Mouse (Mus musculus): ENCODE measurements around the gene Fubp3. TPM values are rescaled to one million over a fixed set of nuclear protein-coding genes. Genes with fewer than 3 reads are reported as not detected.
"Not testable (repeated sequence)": the region's sequence is repeated elsewhere in the genome, so short reads cannot be mapped to it uniquely, and the experiment has no call there.

The Fubp3 gene
- total and polyA plus RNA-seq, 2 experiments from 2014 or later: 19.3 to 28.4 TPM

- Histone ChIP-seq H3K9me3 (replicated peaks; ENCODE audit: control insufficient read depth, low read length) (no peaks in the 10 kb centered on the region), H3K36me3 (replicated peaks; ENCODE audit: control insufficient read depth, insufficient read depth, low read length) (no peaks in the 10 kb centered on the region), H3K4me3 (ENCODE audit: low read depth, low read length) (no peak overlapping the region), H3K4me2 (ENCODE audit: low read depth, low read length) (no peak overlapping the region), H3K27ac (ENCODE audit: low read depth) (no peak overlapping the region), H3K27me3 (ENCODE audit: control insufficient read depth, insufficient read depth, low read length) (0 out of 2 replicates have a peak, but pooled peaks cover 2% of the 10 kb centered on the region), H3K9ac (replicated peaks; ENCODE audit: low read depth, low read length) (no peak overlapping the region), H3K4me1 (ENCODE audit: control insufficient read depth, insufficient read depth) (0 out of 2 replicates have a peak, but pooled peaks cover 4% of the 10 kb centered on the region)
- TF ChIP-seq CTCF (IDR thresholded peaks at IDR 0.05; ENCODE audit: low read depth): no peak
- TF ChIP-seq EP300 (IDR thresholded peaks at IDR 0.05; ENCODE audit: low read depth): no peak
- WGBS: 43% methylated on average over 5 of the region's 5 CpGs
- DNase-seq (ENCODE audit: low spot score) (no peak), ATAC-seq (ENCODE audit: insufficient read depth, low read depth) (no peak)
Observed at GRCm38 (mm10) chr2:31538745-31539144, 33.7 kb upstream of the Fubp3 start.

GRCm38 (mm10) chr2:31541581-31541980 lies 30.9 kb upstream of the Fubp3 start:
- Histone ChIP-seq H3K9me3 (replicated peaks; ENCODE audit: control insufficient read depth, low read length) (no peaks in the 10 kb centered on the region), H3K27me3 (ENCODE audit: control insufficient read depth, insufficient read depth, low read length) (0 out of 2 replicates have a peak, but pooled peaks cover 2% of the 10 kb centered on the region), H3K4me3 (ENCODE audit: low read depth, low read length) (no peak overlapping the region), H3K9ac (replicated peaks; ENCODE audit: low read depth, low read length) (no peak overlapping the region), H3K4me1 (ENCODE audit: control insufficient read depth, insufficient read depth) (0 out of 2 replicates have a peak, but pooled peaks cover 4% of the 10 kb centered on the region), H3K27ac (ENCODE audit: low read depth) (no peak overlapping the region), H3K36me3 (replicated peaks; ENCODE audit: control insufficient read depth, insufficient read depth, low read length) (no peaks in the 10 kb centered on the region), H3K4me2 (ENCODE audit: low read depth, low read length) (no peak overlapping the region)
- no peak for ATAC-seq (ENCODE audit: insufficient read depth, low read depth)
- no peak for TF ChIP-seq CTCF (IDR thresholded peaks at IDR 0.05; ENCODE audit: low read depth)
- TF ChIP-seq EP300 (IDR thresholded peaks at IDR 0.05; ENCODE audit: low read depth): no peak
- DNase-seq (ENCODE audit: low spot score): no peak
- WGBS: 78% methylated on average over 5 of the region's 5 CpGs

- Histone ChIP-seq H3K4me3 (ENCODE audit: low read depth, low read length) (no peak overlapping the region), H3K36me3 (replicated peaks; ENCODE audit: control insufficient read depth, insufficient read depth, low read length) (no peaks in the 10 kb centered on the region), H3K4me2 (ENCODE audit: low read depth, low read length) (no peak overlapping the region), H3K27me3 (ENCODE audit: control insufficient read depth, insufficient read depth, low read length) (0 out of 2 replicates have a peak, but pooled peaks cover 2% of the 10 kb centered on the region), H3K27ac (ENCODE audit: low read depth) (no peak overlapping the region), H3K9ac (replicated peaks; ENCODE audit: low read depth, low read length) (no peak overlapping the region), H3K4me1 (ENCODE audit: control insufficient read depth, insufficient read depth) (no peaks in the 10 kb centered on the region), H3K9me3 (replicated peaks; ENCODE audit: control insufficient read depth, low read length) (no peaks in the 10 kb centered on the region)
- DNase-seq (ENCODE audit: low spot score) (no peak), ATAC-seq (ENCODE audit: insufficient read depth, low read depth) (no peak)
- TF ChIP-seq CTCF (IDR thresholded peaks at IDR 0.05; ENCODE audit: low read depth): no peak
- TF ChIP-seq EP300 (IDR thresholded peaks at IDR 0.05; ENCODE audit: low read depth): no peak
- WGBS: 72% methylated on average over 11 of the region's 11 CpGs
Observed at GRCm38 (mm10) chr2:31547726-31548125, 24.7 kb upstream of the Fubp3 start.

GRCm38 (mm10) chr2:31550503-31550902 lies 21.9 kb upstream of the Fubp3 start:
- Histone ChIP-seq H3K36me3 (replicated peaks; ENCODE audit: control insufficient read depth, insufficient read depth, low read length) (no peaks in the 10 kb centered on the region), H3K9me3 (replicated peaks; ENCODE audit: control insufficient read depth, low read length) (no peaks in the 10 kb centered on the region), H3K4me2 (ENCODE audit: low read depth, low read length) (no peak overlapping the region), H3K27ac (ENCODE audit: low read depth) (no peak overlapping the region), H3K4me1 (ENCODE audit: control insufficient read depth, insufficient read depth) (no peaks in the 10 kb centered on the region), H3K9ac (replicated peaks; ENCODE audit: low read depth, low read length) (no peak overlapping the region), H3K4me3 (ENCODE audit: low read depth, low read length) (no peak overlapping the region), H3K27me3 (ENCODE audit: control insufficient read depth, insufficient read depth, low read length) (no peaks in the 10 kb centered on the region)
- DNase-seq (ENCODE audit: low spot score) (no peak), ATAC-seq (ENCODE audit: insufficient read depth, low read depth) (0 out of 2 replicates have a peak, but pooled peaks have one; percentile 27)
- WGBS: 71% methylated on average over 3 of the region's 3 CpGs
- no peak for TF ChIP-seq CTCF (IDR thresholded peaks at IDR 0.05; ENCODE audit: low read depth)
- TF ChIP-seq EP300 (IDR thresholded peaks at IDR 0.05; ENCODE audit: low read depth): no peak

DNA sequence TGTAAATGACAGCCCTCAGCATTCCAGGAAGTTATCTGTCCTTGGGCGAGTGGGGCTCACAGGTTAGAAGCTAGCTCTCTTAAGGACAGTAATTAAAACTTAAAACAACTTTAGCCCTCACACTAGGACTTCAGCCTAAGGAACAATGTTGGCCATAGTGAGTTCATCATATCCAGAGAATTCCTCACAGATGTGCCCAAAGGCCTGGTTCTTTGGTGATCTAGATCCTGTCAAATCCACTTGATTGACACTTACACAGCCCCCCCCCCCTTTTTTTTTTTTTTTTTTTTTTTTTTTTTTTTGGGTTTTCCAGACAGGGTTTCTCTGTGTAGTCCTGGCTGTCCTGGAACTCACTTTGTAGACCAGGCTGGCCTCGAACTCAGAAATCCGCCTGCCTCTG lies 21.1 kb upstream of the Fubp3 start:
- H3K4me3 ChIP-seq (ENCODE audit: low read depth, low read length); H3K36me3 ChIP-seq (replicated peaks; ENCODE audit: control insufficient read depth, insufficient read depth, low read length); H3K4me2 ChIP-seq (ENCODE audit: low read depth, low read length); H3K27me3 ChIP-seq (ENCODE audit: control insufficient read depth, insufficient read depth, low read length); ATAC-seq (ENCODE audit: insufficient read depth, low read depth); H3K9me3 ChIP-seq (replicated peaks; ENCODE audit: control insufficient read depth, low read length); H3K9ac ChIP-seq (replicated peaks; ENCODE audit: low read depth, low read length); DNase-seq (ENCODE audit: low spot score); H3K27ac ChIP-seq (ENCODE audit: low read depth); H3K4me1 ChIP-seq (ENCODE audit: control insufficient read depth, insufficient read depth): not testable (repeated sequence)
- WGBS: 84% methylated on average over 2 of the region's 3 CpGs

DNA sequence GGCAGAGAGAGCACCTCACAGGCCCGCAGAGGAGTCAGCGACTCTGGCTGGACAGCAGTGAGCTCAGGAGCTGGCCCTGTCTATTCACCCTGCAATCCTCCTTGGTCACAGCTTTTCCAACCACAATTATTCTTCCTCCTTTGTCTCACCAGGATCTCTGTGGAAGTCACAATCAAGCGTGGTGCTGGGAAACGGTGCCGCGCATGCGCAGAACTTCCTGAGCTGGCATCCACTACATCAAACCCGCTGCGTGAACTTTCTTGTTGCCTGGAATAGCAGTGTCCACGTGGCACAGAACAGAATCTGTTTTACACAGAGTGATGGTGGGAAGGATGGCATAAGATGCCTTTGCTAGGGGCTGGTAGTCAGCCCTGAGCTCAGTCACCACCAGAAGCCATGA lies 20.5 kb upstream of the Fubp3 start:
- Histone ChIP-seq H3K27ac (ENCODE audit: low read depth) (no peak overlapping the region), H3K9me3 (replicated peaks; ENCODE audit: control insufficient read depth, low read length) (no peaks in the 10 kb centered on the region), H3K4me1 (ENCODE audit: control insufficient read depth, insufficient read depth) (no peaks in the 10 kb centered on the region), H3K27me3 (ENCODE audit: control insufficient read depth, insufficient read depth, low read length) (no peaks in the 10 kb centered on the region), H3K9ac (replicated peaks; ENCODE audit: low read depth, low read length) (no peak overlapping the region), H3K4me3 (ENCODE audit: low read depth, low read length) (no peak overlapping the region), H3K4me2 (ENCODE audit: low read depth, low read length) (no peak overlapping the region), H3K36me3 (replicated peaks; ENCODE audit: control insufficient read depth, insufficient read depth, low read length) (no peaks in the 10 kb centered on the region)
- DNase-seq (ENCODE audit: low spot score) (no peak), ATAC-seq (ENCODE audit: insufficient read depth, low read depth) (no peak)
- 84% methylated on average over 10 of the region's 10 CpGs for WGBS
- no peak for TF ChIP-seq EP300 (IDR thresholded peaks at IDR 0.05; ENCODE audit: low read depth)
- no peak for TF ChIP-seq CTCF (IDR thresholded peaks at IDR 0.05; ENCODE audit: low read depth)
